Mouse (Mus musculus) embryonic facial prominence, embryonic 14.5 days (tissue): ENCODE data around the gene Xiap. TPM values are rescaled to one million over a fixed set of nuclear protein-coding genes. Genes with fewer than 3 reads are reported as not detected.

Source experiments
- ATAC-seq: fragments of 200-750 bp; cut with Nextera tagmentation; 2 replicates; pipeline ENCODE4 v1.8.0; 2017; ENCODE audit warnings: low read depth, moderate number of reproducible peaks, moderate TSS enrichment
- DNase-seq: peaks from one replicate; pipeline ENCODE4 v3.0.0-alpha.2; 2015; ENCODE audit warnings: low spot score
- H3K27ac ChIP-seq: fragments of 300-500 bp; sonication (generic); replicated peaks from 2 replicates; pipeline ENCODE4 v1.5.1; 2014; ENCODE audit warnings: low read depth, mild to moderate bottlenecking, low read length, moderate library complexity
- H3K27me3 ChIP-seq: fragments of 300-500 bp; sonication (generic); replicated peaks from 2 replicates; pipeline ENCODE4 v1.6.1; 2014; ENCODE audit warnings: low read length; ENCODE audit not compliant: control insufficient read depth, insufficient read depth
- H3K36me3 ChIP-seq: fragments of 300-500 bp; sonication (generic); 2 replicates; pipeline ENCODE4 v1.6.1; 2014; ENCODE audit warnings: low read length, mixed read lengths; ENCODE audit not compliant: control insufficient read depth, insufficient read depth
- H3K4me1 ChIP-seq: fragments of 300-500 bp; sonication (generic); 2 replicates; pipeline ENCODE4 v1.6.1; 2014; ENCODE audit warnings: antibody characterized with exemption, low read length; ENCODE audit not compliant: control insufficient read depth, insufficient read depth
- H3K4me2 ChIP-seq: fragments of 300-500 bp; sonication (generic); 2 replicates; pipeline ENCODE4 v1.6.1; 2014; ENCODE audit warnings: low read depth, mild to moderate bottlenecking, low read length, moderate library complexity, mixed read lengths
- H3K4me3 ChIP-seq: fragments of 300-500 bp; sonication (generic); 2 replicates; pipeline ENCODE4 v1.5.1; 2014; ENCODE audit warnings: low read depth, mild to moderate bottlenecking, low read length
- H3K9ac ChIP-seq: fragments of 300-500 bp; sonication (generic); 2 replicates; pipeline ENCODE4 v1.6.1; 2014; ENCODE audit warnings: low read depth, mild to moderate bottlenecking, low read length, moderate library complexity, mixed read lengths
- H3K9me3 ChIP-seq: fragments of 300-500 bp; sonication (generic); 2 replicates; pipeline ENCODE4 v1.6.1; 2016; ENCODE audit warnings: low read length; ENCODE audit not compliant: control insufficient read depth
- WGBS: fragments of 180-500 bp; shearing (Covaris S2); extraction: QIAGEN DNeasy Blood & Tissue Kit; methylation state at CpG from one replicate; pipeline ENCODE4 v1.1.7; 2014; 5-methylcytosine and 5-hydroxymethylcytosine counted together
- polyA plus RNA-seq: library from polyadenylated mRNA; unstranded; fragments of >200 nt; fragmentation: Nextera tagmentation; extraction: Ambion mirVana; gene quantifications from 2 replicates; pipeline ENCODE4 v1.2.1, GENCODE M21; 2014

Gene Xiap
- polyA plus RNA-seq, 1 experiment from 2014 or later = 18.1 TPM

DNA sequence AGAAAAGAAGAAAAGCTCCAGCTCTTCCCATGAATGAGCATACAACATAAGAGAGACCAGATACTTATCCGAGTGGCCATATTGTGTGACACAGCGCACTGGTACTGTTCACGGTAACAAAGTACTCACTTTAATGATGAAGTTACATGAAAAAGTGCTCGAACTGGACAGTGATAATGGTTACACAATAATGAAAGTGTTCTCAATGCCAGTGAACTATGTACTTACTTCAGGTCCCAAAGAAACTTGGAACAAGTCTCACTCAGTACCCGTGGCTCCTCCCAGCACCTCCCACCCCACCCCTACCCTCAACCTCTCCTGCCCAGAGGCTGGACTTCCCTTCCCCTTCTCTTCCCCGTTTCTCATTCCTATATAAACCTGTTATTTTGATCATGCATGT, 5.6 kb downstream of the Xiap start:
- no peak for ATAC-seq
- H3K9ac ChIP-seq = no peak overlapping the region
- H3K4me1 ChIP-seq = no peaks in the 10 kb centered on the region
- WGBS = 78% methylated on average over 6 of the region's 6 CpGs
- no peaks in the 10 kb centered on the region for H3K36me3 ChIP-seq
- H3K9me3 ChIP-seq = no peaks in the 10 kb centered on the region
- DNase-seq = no peak
- H3K4me3 ChIP-seq = no peak overlapping the region
- no peaks in the 10 kb centered on the region for H3K27me3 ChIP-seq
- H3K27ac ChIP-seq = no peak overlapping the region
- H3K4me2 ChIP-seq = no peak overlapping the region

DNA sequence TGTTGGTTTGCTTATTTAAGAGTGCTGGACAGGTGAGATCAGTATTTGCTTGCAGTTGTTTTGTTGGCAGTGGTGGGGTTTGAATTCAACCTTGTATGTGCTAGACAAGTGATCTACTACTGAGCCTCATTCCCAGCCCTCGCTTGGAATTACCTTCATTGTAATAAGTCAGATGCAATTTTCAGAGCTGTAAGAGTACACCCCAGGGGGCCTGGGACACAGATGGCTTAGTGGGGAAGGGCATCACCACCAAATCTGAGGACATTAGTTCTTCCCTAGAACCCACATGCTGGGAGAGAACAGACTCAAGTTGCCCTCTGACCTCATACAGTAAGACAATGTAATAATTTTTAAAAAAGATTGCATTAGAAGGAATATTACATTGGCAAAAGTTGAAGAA, 7.3 kb downstream of the Xiap start:
- H3K4me1 ChIP-seq = no peaks in the 10 kb centered on the region
- H3K9me3 ChIP-seq = no peaks in the 10 kb centered on the region
- DNase-seq = no peak
- no peak overlapping the region for H3K4me3 ChIP-seq
- no peaks in the 10 kb centered on the region for H3K27me3 ChIP-seq
- H3K27ac ChIP-seq = no peak overlapping the region
- no peak overlapping the region for H3K9ac ChIP-seq
- no peak overlapping the region for H3K4me2 ChIP-seq
- 78% methylated on average over 1 of the region's 1 CpGs for WGBS
- no peak for ATAC-seq
- H3K36me3 ChIP-seq = no peaks in the 10 kb centered on the region

DNA sequence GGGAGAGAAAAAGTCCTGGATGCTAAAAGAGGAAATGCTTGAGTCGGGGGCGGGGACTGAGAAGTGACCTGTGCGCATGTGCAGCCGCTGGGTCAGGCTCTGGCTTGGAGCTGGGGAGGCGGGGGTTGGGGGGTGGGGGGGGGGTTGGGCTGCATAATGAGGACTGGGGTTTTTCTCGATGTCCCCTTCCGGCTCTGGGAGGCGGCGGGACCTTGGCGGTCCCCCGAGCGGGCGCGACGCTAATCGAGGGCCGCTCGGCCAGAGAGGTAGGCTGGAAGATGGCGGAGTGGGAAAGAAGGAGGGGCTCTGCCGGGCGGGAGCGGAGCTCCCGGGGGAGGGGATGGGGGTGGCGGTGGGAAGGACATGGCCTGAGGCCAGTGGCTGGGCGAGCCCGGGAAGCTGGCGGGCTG, 8.3 kb downstream of the Xiap start:
- DNase-seq = peak; percentile 82
- WGBS = 17% methylated on average over 16 of the region's 27 CpGs
- no peaks in the 10 kb centered on the region for H3K9me3 ChIP-seq
- H3K36me3 ChIP-seq = 0 out of 2 replicates have a peak, but pooled peaks cover 3% of the 10 kb centered on the region
- peak overlapping the region; percentile 72 for H3K9ac ChIP-seq
- peak overlapping the region; percentile 44 for H3K4me3 ChIP-seq
- peak; percentile 80 for ATAC-seq
- no peaks in the 10 kb centered on the region for H3K4me1 ChIP-seq
- peak overlapping the region; percentile 94 for H3K27ac ChIP-seq
- no peaks in the 10 kb centered on the region for H3K27me3 ChIP-seq
- peak overlapping the region; percentile 53 for H3K4me2 ChIP-seq

DNA sequence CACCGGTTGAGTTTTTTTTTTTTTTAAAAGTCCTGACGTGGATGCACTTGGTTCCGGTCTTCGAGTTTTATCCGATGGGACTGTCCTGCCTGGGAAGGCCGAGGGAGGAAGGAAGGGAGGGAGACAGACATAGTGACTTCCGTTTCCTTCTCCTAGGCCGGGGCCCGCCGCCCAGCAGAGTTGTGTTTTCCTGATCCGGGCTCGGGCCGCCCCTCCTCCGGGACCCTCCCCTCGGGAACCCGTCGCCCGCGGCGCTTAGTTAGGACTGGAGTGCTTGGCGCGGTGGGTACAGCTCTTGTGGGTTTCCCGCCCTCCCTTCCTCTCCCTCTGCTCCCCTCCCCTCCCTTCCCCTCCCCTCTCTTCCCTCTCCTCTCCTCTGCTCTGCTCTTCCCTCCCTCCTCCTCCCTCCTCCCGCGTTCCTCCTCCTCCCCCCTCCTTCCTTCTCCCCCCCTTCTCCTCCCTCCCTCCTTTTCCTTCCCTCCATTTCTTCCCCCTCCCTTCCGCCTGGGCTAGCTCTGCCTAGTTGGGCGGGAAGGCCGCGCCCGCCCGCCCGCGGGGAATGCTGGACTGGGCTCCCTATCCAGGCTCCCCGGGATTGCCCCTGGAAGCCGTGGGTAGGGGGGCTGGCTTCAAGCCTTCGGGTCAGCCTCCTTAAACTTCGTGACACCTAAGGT, 8.9 kb downstream of the Xiap start:
- Histone ChIP-seq H3K4me1 (no peaks in the 10 kb centered on the region), H3K9ac (peak overlapping the region; percentile 72), H3K4me2 (peak overlapping the region; percentile 54), H3K9me3 (no peaks in the 10 kb centered on the region), H3K27me3 (no peaks in the 10 kb centered on the region), H3K36me3 (0 out of 2 replicates have a peak, but pooled peaks cover 6% of the 10 kb centered on the region), H3K27ac (peak overlapping the region; percentile 94), H3K4me3 (peak overlapping the region; percentile 44)
- 9% methylated on average over 16 of the region's 37 CpGs for WGBS
- ATAC-seq (peak; percentile 90), DNase-seq (peak; percentile 92)

DNA sequence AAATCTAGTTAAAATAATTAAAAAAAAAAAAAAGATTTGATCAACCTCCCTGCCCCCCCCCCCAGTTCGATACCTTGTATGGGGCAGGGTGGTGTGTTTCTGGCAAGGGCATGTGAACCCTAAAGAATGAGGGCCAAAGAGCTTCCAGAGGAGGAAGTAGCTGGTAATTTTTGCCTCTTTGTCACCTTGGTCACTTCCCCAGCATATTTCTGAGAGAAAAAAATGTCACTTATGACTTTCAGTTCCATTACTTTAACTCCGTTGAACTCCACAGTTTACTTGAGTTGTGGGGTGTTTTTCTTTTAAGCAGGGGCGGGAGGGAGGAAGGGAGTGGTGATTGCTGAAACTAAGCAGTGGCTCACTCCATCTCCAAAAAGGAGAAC, 9.4 kb downstream of the Xiap start:
- Histone ChIP-seq H3K27ac (peak overlapping the region; percentile 94), H3K9me3 (no peaks in the 10 kb centered on the region), H3K27me3 (no peaks in the 10 kb centered on the region), H3K4me3 (peak overlapping the region; percentile 44), H3K4me1 (no peaks in the 10 kb centered on the region), H3K36me3 (0 out of 2 replicates have a peak, but pooled peaks cover 7% of the 10 kb centered on the region), H3K4me2 (peak overlapping the region; percentile 54), H3K9ac (peak overlapping the region; percentile 72)
- 22% methylated on average over 3 of the region's 3 CpGs for WGBS
- DNase-seq (peak; percentile 10), ATAC-seq (peak; percentile 13)

DNA sequence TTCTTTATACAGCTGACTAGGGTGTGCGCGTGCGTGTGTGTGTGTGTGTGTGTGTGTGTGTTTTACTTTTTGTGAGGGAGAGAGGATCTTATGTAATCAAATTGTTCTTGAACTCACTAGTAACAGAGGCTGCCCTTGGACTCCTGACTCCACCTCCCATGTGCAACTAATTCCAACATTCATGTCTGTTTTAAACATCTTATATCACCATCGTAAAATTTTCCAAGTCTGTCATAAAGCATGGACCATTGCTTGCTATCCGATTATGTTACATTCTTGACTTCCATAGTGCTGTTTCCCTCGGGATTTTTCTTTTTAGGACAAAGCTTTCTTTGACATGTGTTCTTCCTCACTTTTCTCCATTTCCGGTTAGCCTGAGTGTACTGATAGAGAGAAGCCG, 28.3 kb downstream of the Xiap start:
- H3K9ac ChIP-seq = no peak overlapping the region
- H3K9me3 ChIP-seq = no peaks in the 10 kb centered on the region
- WGBS = 71% methylated on average over 8 of the region's 8 CpGs
- H3K27ac ChIP-seq = no peak overlapping the region
- peak; percentile 9 for DNase-seq
- 0 out of 2 replicates have a peak, but pooled peaks cover 4% of the 10 kb centered on the region for H3K36me3 ChIP-seq
- H3K4me2 ChIP-seq = no peak overlapping the region
- H3K27me3 ChIP-seq = no peaks in the 10 kb centered on the region
- ATAC-seq = no peak
- H3K4me1 ChIP-seq = no peaks in the 10 kb centered on the region
- no peak overlapping the region for H3K4me3 ChIP-seq

DNA sequence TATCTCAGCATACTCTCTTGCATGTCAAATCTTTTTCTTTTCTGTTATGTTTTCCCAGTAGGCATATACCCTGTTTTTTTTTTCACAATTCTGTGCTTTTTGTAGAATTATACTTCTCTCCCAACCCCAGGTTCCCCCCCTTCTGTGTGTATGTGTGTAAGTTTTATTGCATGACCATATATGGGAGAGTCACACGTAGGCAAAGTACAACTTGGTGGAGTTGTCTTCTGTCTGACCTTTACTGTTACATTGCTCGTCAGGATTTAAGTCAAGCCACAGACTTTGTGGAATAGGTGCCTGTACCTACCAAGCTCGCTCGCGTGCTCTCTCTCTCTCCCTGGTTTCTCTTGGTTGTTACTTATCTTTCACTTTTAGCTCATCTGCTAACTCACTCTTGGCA, 28.7 kb downstream of the Xiap start:
- Histone ChIP-seq H3K9me3 (no peaks in the 10 kb centered on the region), H3K9ac (no peak overlapping the region), H3K27me3 (no peaks in the 10 kb centered on the region), H3K36me3 (0 out of 2 replicates have a peak, but pooled peaks cover 4% of the 10 kb centered on the region), H3K27ac (no peak overlapping the region), H3K4me2 (no peak overlapping the region), H3K4me3 (no peak overlapping the region), H3K4me1 (no peaks in the 10 kb centered on the region)
- ATAC-seq (no peak), DNase-seq (no peak)
- WGBS = 78% methylated on average over 5 of the region's 5 CpGs

DNA sequence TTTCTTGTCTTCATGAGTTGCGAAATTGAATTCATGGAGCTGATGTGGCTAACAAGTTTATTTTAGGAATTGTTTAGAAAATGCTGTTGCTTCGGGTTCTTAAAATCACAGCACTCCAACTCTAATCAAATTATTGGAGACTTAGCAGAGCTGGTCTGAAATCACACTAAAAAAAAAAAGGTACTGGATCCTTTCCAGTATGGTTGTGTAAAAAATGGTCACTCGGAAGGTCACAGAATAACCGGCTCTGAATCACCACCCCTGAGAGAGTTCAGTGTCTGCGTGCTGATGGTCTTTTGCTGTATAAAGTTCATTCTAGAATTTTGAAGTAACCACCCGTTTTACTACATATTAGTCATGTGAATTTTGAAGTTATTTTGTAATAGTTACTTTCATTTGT, 47.7 kb downstream of the Xiap start:
- 92% methylated on average over 6 of the region's 6 CpGs for WGBS
- Histone ChIP-seq H3K4me2 (no peak overlapping the region), H3K36me3 (peaks cover 26% of the 10 kb centered on the region), H3K9ac (no peak overlapping the region), H3K27me3 (no peaks in the 10 kb centered on the region), H3K9me3 (no peaks in the 10 kb centered on the region), H3K4me3 (no peak overlapping the region), H3K27ac (no peak overlapping the region), H3K4me1 (no peaks in the 10 kb centered on the region)
- ATAC-seq = no peak
- DNase-seq = no peak

DNA sequence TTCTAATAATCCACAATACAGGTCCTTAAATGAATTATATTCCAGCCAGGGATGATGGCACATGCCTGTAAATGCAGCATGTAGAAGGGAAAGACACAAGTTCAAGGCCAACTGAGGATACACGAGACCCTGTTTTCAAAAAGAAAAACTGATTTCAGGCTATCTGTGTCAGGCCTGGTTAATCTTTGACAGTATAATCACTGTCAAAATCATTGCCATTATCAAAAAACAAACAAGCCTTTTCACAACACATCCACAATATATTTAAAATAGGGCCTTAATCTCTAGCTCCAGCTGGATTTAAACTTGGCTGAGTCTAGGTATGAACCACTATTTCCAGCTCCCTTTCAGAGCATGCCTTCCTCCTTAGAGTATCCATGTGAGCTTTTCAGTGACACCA, 51.1 kb downstream of the Xiap start:
- H3K4me1 ChIP-seq = no peaks in the 10 kb centered on the region
- H3K9me3 ChIP-seq = peaks cover 3% of the 10 kb centered on the region; the same call in 1 of the 2 replicates
- DNase-seq (no peak), ATAC-seq (no peak)
- H3K4me2 ChIP-seq = no peak overlapping the region
- H3K36me3 ChIP-seq = peaks cover 16% of the 10 kb centered on the region
- WGBS = 89% methylated on average over 1 of the region's 1 CpGs
- no peak overlapping the region for H3K4me3 ChIP-seq
- H3K27me3 ChIP-seq = no peaks in the 10 kb centered on the region
- H3K9ac ChIP-seq = no peak overlapping the region
- H3K27ac ChIP-seq = no peak overlapping the region
